Comparison of ENCODE assay signal across 9 mouse cellular contexts in the genomic region with DNA sequence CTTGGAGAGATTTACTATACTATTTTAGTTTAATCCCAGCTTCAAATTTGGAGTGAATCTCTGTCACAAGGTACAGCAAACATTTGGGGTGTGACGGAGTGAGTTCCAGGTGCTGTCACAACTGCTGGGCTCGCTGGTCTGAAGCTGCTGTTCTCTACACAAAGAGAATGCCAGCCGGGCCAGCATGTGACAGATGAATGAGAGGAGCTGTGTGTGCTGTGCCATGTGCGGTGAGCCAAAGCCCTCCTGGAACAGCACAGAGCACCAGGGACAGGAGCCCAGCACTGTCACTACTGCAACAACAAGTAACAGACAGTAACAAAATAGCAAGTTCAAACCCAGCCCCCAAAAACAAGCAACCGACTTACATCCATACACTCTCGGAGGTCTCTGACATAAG.
"Had no signal": no experiment of that assay in that cellular context is flagged by ENCODE, and none has a peak within 500 bp of the region (broad histone marks: within the 10 kb centered on the region; RNA-seq: fewer than 3 reads in every experiment).

No protein-coding gene starts in this region.

- H3K9me3 ChIP-seq: limb, embryonic 12.5 days; midbrain, embryonic 13.5 days had no signal

- H3K27ac ChIP-seq: limb, embryonic 12.5 days; liver, embryonic 14.5 days; midbrain, embryonic 13.5 days had no signal

- H3K4me3 ChIP-seq: limb, embryonic 12.5 days; midbrain, embryonic 13.5 days had no signal

- ATAC-seq: midbrain, embryonic 13.5 days had no signal

- H3K4me1 ChIP-seq: limb, embryonic 12.5 days; midbrain, embryonic 13.5 days had no signal

- H3K4me2 ChIP-seq: limb, embryonic 12.5 days; midbrain, embryonic 13.5 days had no signal

- H3K27me3 ChIP-seq: limb, embryonic 12.5 days; midbrain, embryonic 13.5 days had no signal

- DNase-seq: kidney, adult 18-20 months; kidney, postnatal 10 days; kidney, postnatal 4 days; lung, adult 18-20 months; right cerebral cortex, postnatal 14 days; thymus, postnatal 4 days had no signal

- H3K9ac ChIP-seq: limb, embryonic 12.5 days; liver, embryonic 14.5 days; midbrain, embryonic 13.5 days had no signal
